Mouse (Mus musculus): Measurements from ENCODE around the gene Ccnt1.
"Not testable (repeated sequence)": the region's sequence is repeated elsewhere in the genome, so short reads cannot be mapped to it uniquely, and the experiment has no call there.

The Ccnt1 gene

GRCm38 (mm10) chr15:98596609-98597008 lies 25.9 kb upstream of the Ccnt1 start:
- no peak for DNase-seq (ENCODE audit: low read depth, low spot score)

DNA sequence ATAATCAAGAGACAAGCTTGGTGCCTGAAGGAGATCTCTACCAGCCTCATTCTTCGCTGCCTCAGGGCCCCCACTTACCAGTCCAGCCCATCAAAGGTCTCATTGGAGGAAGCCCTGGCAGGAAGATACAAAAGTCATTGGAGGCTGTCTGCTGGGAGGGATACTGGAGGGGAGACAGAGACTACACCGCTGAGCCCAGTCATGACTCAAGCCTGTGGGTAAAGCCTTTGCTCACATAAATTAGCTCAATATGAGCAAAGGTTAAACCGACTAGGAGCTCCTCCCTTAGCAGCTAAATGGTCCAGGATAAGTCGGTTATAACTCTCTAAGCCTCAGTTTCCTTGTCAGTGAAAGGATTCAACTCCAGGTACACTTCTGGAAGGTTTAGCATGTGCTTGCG lies 24.3 kb upstream of the Ccnt1 start:
- DNase-seq (ENCODE audit: low read depth, low spot score), result no peak

DNA sequence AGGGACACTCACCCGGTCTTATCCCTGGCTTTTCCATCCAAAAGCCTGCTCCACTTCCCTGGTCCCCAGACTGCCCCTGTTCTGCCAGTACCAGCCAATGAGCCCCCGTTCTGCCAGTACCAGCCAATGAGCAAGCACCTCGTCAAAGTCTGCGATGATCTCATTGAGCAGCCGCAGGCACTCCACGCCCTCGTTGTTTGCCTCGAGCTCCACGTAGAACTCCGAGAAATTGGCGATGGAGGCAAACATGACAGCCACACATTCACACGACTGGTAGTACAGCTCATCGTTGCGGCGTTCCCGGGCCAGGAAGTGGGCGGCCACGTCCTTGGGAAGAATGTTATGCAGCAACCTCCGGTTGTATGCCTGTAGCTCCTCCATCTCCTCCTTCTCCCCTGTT lies 23.5 kb upstream of the Ccnt1 start:
- DNase-seq (ENCODE audit: low read depth, low spot score), result no peak

GRCm38 (mm10) chr15:98591396-98591795 lies 20.7 kb upstream of the Ccnt1 start:
- DNase-seq (ENCODE audit: low read depth, low spot score), result no peak

- DNase-seq (ENCODE audit: low read depth, low spot score), result peak; percentile 34
Measured at GRCm38 (mm10) chr15:98589640-98590336, 19.1 kb upstream of the Ccnt1 start.

DNA sequence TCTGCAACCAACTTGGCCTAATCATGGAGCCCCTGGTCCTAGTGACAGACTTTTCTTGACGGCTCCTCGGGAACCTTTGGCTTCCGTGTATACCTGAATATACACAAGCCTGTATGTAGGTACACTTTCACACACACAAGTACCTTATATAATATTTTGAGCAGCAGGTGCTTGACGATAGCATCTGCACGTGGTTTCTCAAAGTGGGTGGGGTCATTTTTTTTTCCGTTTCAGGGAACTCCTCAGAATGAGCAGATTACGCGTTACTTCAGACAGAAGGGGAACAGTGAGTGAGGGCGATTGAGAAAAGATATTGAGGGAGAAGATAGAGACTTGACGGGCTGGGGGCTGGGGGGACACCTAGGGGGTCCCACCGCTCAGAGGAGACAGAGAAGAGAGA lies 17.0 kb upstream of the Ccnt1 start:
- peak; percentile 66 for DNase-seq (ENCODE audit: low read depth, low spot score)

GRCm38 (mm10) chr15:98586141-98586540 lies 15.4 kb upstream of the Ccnt1 start:
- DNase-seq (ENCODE audit: low read depth, low spot score), result not testable (repeated sequence)

DNA sequence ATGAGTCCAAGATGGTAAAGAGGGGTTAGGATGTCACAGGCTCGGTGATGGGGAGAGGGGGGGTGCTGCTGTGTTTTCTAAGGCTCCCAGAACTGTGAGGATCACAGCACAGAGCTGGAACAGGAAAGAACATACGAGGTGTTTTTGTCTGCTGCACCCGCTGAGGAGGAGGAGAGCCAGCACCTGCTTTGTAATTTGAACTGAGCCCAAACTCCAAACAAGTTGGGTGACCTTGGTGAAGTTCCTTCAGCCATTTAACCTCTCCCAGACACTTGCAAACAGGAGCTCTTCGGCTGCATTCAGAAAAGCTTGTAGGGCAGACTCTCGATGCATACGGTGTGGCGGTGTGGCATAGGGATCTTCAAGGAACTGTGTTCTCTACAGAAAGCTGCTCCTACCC lies 14.7 kb upstream of the Ccnt1 start:
- no peak for DNase-seq (ENCODE audit: low read depth, low spot score)

- no peak for DNase-seq (ENCODE audit: low read depth, low spot score)
Measured at GRCm38 (mm10) chr15:98582996-98583395, 12.3 kb upstream of the Ccnt1 start.

- DNase-seq (ENCODE audit: low read depth, low spot score), result no peak
Measured at GRCm38 (mm10) chr15:98582410-98582809, 11.7 kb upstream of the Ccnt1 start.

DNA sequence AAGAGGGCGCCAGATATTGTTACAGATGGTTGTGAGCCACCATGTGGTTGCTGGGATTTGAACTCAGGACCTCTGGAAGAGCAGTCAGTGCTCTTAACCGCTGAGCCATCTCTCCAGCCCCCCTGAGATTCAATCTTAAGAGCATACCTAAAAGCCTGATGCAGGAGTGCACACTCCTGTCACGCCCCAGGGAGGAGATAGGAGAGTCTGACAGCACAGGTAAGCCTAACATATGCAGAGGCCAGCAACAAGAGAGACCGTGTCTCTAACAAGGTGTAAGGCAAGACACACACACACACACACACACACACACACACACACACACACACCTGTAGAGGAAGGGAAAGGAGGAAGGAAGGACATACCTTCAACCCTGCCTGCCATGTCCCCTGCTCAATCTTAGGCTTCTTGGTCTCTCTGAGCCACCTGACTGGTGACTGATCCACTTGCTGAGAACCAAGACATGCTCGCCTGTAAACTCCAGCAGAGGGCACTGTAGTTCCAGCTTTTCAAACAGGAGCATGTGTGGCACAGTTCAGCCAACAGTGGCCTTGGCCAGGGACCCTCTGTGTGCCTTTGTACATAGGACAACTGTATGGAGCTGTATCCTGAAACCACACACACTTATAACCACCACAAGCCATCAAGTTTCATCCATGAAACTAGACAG lies 9.2 kb upstream of the Ccnt1 start:
- DNase-seq (ENCODE audit: low read depth, low spot score), result peak; percentile 90

GRCm38 (mm10) chr15:98579310-98579709 lies 8.6 kb upstream of the Ccnt1 start:
- no peak for DNase-seq (ENCODE audit: low read depth, low spot score)

GRCm38 (mm10) chr15:98573293-98573692 lies 2.6 kb upstream of the Ccnt1 start:
- no peak for DNase-seq (ENCODE audit: low read depth, low spot score)

GRCm38 (mm10) chr15:98569795-98570365 lies 843 bp downstream of the Ccnt1 start:
- DNase-seq (ENCODE audit: low read depth, low spot score), result no peak

DNA sequence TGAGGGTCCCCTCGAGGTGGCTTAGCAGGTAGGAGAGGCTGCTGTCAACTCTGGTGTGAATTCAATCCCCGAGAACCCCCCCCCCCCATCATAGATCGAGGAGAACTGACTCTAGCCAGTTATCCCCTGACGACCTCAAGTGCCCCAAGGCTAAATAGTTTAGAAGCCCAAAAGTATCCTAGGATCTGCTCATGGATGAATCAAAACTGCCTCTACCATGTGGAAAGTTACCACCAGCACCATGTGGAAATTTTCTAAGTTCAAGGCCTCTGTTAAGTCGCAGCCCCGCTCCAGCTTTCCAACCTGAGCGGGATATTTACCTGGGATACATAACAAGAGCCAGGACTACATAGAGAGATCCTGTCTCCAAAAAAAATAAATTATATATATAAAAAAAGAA lies 1.5 kb downstream of the Ccnt1 start:
- no peak for DNase-seq (ENCODE audit: low read depth, low spot score)

DNA sequence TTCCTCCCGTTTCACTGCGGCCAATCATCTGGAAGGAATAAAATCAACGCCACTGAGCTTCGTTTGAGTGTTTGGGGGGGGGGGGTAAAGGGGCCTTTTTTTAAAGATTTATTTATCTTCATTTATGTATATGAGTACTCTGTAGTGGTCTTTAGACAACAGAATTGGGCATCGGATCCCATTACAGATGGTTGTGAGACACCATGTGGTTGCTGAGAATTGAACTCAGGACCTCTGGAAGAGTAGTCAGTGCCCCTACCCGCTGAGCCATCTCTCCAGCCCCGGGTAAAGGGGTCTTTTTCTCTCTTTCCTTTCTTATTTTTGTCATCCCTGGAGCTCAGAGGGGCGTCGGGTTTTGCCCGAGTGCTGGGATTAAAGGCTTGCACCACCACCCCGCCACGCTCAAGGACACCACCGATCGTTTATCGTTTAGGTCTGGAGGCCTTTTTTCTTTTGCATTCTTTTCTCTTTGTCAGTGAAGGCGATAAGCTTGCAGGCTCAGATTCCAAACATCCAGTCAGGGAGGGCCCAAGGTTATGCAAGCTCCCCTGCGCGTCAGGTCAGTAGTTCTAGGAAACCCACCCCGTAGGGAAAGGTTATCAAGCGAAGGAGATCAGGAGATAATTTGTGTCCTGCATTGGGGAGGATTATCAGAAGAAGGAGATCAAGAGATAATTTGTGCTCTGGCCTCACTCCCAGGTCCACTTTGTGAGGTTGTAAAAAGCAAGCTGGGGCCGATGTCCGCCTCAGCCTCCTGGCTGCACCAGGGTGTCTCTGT lies 2.3 kb downstream of the Ccnt1 start:
- peak; percentile 24 for DNase-seq (ENCODE audit: low read depth, low spot score)

GRCm38 (mm10) chr15:98567278-98568134 lies 3.2 kb downstream of the Ccnt1 start:
- peak; percentile 100 for DNase-seq (ENCODE audit: low read depth, low spot score)

DNA sequence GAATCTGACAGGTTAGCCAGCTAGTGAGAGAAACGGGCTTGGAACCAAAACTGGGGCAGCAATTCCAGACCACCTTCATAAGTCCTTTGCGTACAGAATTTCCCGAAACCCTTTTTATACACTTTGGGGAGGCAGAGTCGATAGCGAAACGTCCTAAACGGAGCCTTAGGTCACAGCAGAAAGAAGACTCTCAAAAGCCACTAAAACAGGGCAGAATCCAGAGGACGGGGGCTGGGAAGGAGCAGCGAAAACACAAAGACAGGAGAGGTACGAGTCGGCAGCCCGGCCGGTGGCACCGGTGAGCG lies 3.8 kb downstream of the Ccnt1 start:
- DNase-seq (ENCODE audit: low read depth, low spot score), result no peak

- no peak for DNase-seq (ENCODE audit: low read depth, low spot score)
Measured at GRCm38 (mm10) chr15:98557186-98557585, 13.5 kb downstream of the Ccnt1 start.

DNA sequence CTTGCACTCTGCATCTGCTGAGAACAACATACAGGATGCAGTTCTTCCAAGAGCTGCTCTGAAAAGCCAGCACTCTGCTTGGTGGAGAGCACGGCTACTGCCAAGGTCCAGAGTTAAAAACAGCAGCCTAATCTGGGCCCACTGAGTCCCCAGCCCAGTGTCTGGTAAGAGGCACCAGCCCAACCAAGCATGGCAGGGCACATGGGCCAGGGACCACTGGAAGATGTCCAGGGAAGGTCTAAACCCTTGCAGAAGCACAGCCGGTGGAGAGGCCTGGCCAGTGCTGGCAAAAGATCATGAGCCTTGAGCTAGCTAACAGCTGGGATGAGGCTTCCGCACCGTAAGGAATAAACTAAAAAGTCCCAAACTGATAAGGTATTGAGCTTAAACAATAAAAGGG lies 14.8 kb downstream of the Ccnt1 start:
- DNase-seq (ENCODE audit: low read depth, low spot score), result no peak

DNA sequence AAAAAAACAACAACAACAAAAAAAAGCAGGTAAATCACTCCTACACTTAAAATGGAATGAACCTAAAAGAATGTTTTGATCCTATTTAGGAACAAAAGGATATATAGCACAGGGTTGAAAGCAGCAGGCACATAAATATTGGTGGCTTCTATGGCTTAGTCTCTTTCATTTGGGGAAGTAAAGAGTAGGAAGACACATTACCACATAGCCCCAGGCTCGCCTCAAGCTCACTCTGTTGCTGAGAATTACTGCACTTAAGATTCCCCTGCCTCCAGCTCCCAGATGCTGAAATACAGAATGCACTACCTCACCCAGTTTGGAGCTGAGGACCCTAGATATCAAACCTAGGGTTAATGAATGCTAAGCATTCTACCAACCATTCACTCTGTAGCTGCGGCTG lies 18.0 kb downstream of the Ccnt1 start:
- no peak for DNase-seq (ENCODE audit: low read depth, low spot score)

DNA sequence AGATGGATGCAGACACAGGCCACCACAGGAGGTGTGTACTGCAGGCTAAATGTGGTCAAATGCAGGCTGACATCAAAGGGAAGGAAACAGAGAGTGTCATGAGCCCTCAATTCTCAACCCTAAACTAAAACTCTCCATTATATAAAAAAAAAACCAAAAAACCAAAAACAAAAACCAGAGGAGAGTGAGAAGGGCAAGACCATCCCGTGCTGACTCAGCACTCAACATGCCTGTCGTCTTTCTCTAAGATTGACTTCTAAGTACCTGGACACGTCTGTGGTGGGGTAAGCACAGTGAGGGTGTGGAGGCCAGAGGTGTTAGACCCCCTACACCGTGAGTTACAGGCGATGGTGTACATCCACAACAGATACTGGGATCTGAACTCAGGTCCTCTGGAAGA lies 23.9 kb downstream of the Ccnt1 start:
- no peak for DNase-seq (ENCODE audit: low read depth, low spot score)
